Mouse (Mus musculus) ES-CJ7 (cell line): ENCODE measurements around the gene Hecw1.
A peak's percentile ranks its signal among the peaks of the same experiment; 100 is the strongest.

ENCODE experiments used
- DNase-seq: peaks from one replicate; pipeline ENCODE4 v3.0.0; 2011; ENCODE audit warnings: low read depth, low spot score

Hecw1 gene

DNA sequence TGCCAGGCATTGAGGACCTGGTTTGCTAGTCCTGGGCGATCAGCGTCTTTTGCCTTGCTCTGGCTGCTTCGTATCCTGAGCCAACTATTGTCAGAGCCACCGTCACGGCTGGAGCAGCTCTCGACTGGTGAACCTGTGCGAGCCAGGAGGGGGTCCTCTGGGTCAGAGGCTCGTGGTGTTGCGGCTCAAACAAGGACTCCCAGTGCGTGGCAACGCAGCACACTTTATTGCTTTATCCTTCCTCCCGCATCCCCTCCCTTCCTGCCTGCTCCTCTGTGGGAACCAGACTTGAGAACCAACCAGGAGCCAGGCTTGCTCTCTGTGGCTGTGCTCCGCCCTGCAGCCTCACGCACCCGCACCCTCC lies at the start of gene Hecw1:
TSS of gene Hecw1 (minus strand) at position 323 of the 364 bp plus-strand sequence.
- DNase-seq: no peak

DNA sequence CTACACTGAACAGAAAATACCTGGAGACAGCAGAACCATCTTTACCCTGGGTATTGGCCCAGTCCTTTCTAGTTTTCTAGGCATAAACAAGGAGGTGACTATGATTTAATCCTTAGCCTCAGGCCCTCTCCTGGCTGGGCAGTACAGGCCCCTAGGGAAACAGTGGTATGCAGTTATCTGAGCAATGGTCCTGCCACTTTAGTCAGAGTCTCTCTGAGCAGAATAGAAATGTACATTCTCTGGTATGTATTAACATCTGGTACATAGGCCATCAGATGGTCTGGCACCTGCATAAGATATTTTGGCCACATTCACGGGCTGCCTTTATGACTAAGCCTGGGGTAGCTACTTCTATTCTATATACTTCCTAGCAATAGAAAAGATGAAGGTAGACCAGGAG lies 38.3 kb upstream of the Hecw1 start:
- no peak for DNase-seq

DNA sequence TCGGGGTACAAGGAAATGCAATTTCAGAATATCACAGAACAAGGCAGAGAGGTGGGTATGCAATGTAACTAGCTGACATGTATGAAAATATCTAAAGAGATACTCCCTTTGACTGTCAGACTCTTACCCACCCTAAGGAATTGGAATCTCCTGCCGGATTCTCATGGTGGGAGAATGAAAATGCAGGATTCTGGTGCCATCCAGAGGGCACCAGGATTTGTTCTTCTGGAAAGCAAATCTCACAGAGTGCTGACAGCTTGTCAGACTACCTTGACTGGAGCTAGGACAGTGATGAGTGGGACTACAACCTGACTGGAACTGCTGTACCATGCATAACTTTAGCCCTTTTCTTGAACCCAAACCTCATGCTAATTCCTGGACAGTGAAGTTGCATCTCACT lies 29.6 kb upstream of the Hecw1 start:
- no peak for DNase-seq

DNA sequence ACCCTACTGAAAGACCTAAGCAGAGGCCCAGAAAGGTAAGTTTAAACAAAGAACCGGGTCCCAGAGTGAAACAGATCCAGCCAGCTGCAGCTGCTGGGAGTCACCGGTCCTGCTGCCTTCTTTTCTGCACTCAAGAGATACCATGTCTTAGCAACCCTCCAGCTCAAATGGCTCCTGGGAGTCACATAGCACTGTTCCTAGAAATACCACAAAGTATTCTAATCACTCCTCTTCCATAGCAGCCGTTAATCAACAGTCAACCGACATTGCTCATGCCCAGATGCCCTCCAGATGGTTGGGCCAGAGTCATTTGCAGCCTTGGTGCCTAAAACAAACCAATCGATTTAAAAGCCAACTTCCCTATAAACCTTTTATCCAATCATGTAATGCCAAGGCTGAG lies 19.8 kb upstream of the Hecw1 start:
- DNase-seq: no peak

DNA sequence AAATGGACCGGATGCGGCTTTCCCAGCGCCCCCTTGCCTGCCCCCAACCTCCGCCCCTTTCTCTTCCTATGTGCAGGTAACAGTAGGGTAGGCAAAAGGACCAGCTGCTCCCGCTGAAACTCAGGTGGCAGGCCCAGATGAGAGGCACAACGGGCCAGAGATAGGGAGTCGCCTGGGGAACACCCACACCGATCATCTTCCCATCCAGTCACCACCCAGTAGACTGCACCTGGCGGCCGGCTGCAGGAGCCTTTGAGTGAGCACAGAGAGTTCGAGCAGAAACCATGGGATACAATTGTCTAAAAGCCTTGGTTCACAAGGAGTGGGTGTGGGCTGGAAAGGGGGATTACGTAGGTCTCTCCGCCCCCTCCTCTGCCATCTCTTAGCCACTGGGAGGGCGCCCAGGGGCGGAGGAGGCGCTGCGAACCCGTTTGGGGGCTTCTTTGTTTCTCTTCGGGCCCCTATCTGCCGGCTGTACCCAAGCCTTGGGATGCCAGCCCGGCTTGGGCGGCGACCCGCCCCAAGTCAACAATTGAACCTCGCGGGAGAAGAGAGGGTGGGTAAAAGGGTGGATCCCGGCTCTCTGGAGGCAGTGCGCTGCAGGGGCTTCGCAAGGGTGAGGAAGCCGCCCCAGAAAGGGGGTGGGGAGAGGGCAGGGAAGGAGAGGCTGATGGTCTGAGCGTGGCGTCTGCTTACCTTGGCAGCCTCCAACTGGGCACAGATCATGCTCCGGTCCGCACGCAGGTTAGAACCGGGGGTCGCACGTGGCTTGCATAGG lies 711 bp downstream of the Hecw1 start:
- peak; percentile 83 for DNase-seq

DNA sequence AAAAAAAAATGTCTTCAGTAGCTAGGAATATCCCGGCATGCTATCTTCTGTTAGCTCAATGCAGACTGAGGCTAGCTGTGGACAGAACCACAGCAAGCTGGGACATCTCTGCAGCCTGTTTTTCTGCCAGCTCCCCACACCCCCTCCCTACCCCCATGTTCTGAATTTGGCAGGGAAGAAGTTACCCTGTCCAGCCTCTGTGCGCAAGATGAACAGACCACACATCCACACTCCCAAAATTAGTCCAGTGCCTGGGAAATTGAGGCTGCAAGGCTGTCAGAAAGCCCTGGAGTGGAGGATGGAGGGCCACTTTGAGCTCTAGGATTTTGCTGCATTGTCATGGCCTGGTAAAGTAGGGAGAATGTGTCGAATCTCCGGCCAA lies 1.3 kb downstream of the Hecw1 start:
- no peak for DNase-seq

DNA sequence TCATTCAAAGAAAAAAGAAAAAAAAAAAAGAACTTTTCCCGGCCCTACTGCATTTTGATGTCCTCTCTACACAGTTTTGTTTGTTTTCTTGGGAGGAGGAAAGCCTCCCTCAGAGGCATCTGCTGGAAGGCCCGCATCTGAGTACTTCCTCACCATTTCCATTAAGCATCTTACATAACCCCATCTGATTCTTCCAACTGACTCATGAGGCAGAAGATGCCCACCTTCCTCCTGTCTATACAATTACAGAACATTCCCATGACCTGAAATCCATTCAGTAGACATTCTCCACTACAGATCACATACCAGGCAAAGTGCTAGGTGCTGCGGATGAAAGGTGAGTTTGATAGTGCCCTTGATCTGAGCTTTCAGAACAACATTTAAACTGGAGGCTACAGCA lies 3.4 kb downstream of the Hecw1 start:
- no peak for DNase-seq

DNA sequence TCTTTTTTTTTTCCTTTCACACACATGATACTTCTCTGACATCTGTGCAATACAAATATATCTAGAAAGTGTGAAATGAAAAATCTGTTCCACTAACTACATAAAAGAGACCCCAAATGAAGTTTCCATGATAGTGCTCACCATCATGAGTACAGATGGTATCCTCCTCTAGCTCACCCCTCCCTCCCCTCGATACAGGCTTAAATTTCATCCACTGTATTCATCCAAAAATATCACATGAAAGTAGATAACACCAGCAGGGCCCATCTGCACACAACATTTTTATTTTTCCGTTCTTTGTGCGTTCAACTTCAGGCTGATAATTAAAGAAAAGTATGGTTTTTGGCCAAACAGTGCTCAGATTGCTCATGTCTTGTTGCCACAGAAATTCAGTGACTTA lies 5.5 kb downstream of the Hecw1 start:
- DNase-seq: no peak

DNA sequence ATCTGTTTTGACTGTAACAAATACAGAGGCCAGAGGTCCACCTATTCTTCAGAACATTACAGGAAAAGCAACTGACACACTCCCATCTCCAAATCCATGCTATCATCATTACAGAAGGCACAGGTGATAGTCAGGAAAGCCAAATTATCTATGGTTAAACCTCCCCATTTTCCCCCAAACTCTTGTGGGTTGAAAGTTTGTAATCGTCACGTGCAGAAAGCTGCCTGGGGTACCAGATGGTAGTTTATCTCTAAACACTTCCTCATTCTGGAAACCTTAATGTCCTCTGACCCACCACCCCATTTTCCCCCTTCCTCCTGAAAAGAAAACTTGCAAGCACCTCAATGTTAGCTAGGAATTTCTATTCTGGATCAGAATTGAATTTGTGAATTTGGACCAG lies 7.9 kb downstream of the Hecw1 start:
- DNase-seq: no peak

DNA sequence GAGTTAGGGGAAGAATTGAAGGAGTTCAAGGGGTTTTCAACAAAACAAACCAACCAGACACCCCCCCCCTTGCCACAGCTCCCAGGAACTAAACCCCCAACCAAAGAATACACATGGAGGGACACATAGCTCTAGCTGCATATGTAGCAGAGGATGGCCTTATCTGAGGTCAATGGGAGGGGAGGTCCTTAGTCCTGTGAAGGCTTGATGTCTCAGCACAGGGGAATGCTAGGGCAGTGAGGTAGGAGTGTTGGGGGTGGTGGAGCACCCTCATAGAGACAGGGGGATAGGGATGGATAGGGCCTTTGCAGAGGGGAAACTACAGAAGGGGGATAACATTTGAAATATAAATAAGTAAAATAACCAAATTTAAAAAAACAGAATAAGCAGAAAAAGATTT lies 9.1 kb downstream of the Hecw1 start:
- no peak for DNase-seq

DNA sequence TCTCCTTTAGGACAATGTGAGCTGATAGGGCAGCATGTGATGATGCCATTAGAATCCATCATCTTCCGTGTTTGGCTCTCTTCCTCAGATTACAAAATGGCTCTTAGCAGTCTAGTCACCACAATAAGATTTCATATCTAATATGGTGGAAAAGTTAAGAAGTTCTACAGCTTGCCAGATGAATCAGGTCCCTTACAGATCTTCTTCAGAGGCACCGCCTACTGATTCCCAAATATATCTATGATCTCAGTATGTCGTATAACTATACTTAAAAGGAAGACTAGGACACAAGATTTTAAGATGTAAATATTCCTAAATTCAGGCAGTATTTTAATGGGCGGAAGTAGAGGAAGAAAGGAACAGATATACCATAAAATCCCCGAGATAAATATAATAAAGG lies 16.3 kb downstream of the Hecw1 start:
- DNase-seq: no peak

DNA sequence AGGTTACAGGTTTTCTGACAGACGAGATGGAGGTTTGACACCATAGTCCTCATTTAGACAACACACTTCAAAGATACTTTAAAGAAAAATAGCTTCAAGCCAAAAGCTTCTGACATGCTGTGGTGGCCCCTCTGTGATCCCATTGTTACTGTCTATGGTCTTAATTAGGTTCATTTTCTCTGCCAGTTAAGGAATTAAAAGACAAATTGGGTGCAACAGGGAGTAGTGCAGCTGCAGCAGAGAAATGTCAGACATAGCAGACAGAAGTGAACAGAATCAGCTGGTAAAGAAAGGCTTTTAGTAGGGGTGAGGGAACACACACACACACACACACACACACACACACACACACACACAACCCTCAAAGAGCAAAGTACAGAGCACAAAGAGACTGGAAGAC lies 22.8 kb downstream of the Hecw1 start:
- no peak for DNase-seq

DNA sequence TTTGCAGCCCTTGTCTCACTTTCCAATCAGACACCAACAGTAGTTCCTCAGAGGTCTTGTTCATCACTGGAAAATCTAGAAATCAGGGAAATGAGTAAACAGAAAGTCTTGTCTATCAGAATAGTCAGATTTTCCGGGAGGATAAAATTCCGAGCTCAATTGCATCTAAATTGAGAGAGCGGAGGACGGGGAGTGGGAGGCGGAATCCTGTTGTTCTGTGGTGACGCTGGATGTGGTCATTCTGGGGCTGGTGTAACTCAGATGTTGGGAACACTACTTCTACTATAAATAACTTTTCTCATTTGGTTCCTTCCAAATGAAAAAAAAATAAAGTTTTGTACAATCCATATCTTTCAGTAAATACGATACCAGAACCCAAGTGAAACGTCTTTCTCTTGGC lies 24.2 kb downstream of the Hecw1 start:
- no peak for DNase-seq

DNA sequence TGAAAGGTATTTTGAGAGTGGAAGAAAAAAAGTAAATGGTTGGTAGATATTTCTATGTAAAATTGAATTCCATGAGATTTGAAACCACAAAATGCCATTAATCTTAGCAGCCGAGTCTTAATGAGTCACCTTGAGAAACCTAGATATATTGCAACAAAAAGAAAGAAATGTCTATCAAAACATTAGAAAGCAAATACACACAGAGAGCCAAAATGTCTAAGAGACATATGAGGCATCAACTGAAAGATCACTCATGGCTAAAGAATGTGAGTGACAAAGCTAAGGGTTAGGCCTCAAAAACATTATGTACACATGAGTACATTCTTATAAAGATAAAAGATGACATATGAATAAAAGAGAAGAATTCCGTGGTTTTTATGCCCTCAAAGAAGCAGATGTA lies 26.1 kb downstream of the Hecw1 start:
- DNase-seq: no peak

DNA sequence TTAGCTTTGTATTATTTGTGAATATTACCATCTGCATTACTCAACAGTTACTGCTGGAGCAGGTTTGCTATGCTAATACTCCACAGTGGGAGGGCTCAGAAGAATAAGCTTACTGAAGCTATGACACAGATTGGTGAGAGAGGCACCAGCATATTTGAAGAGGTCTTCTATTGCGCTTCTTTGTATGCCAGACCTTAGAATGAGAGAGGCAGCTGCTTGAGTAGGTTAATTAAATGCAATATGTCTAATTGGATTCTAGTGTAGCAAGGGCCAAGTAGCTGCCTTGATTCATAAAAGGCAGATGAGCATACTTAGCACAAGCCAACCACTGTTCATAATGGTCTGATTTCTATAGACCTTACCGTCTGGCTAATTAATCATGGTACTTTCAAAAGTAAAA lies 35.2 kb downstream of the Hecw1 start:
- no peak for DNase-seq

DNA sequence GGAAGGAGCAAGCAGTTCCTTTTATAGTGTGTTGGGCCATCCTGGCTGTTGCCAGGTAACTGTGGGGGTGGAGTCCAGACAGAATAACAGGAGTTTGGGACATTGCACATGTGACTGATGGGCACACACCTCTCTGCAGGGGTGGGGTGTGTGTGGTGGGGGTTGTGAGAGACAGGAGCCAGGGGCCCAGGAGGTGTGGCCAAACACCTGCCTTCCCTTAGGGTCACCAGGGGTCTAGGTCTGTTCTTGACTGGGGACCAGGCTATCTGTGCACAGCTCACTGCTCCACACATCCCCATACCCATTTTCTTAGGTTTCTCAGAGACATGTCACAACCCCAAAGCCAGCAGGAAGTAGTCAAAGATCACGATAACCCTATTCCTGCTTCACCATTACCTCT lies 51.9 kb downstream of the Hecw1 start:
- no peak for DNase-seq

DNA sequence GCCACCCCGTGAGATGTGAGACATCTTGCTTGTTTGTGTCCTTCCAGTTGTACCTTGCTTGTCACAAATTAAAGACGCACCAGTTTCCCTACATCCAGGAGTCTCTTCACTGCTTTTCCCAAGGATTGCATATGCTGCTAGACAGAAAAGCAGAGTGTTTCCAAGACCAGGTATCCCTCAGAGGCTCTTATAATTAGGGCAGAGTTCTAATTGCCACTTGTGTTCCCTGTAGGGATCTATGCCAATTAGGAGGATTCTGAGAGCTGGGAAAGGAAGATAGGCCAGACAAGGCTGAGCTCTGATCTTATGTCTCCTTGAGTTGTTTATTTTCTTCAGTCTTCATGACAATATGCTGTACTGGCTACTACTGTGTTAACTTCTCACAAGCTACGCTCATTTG lies 55.5 kb downstream of the Hecw1 start:
- DNase-seq: no peak

DNA sequence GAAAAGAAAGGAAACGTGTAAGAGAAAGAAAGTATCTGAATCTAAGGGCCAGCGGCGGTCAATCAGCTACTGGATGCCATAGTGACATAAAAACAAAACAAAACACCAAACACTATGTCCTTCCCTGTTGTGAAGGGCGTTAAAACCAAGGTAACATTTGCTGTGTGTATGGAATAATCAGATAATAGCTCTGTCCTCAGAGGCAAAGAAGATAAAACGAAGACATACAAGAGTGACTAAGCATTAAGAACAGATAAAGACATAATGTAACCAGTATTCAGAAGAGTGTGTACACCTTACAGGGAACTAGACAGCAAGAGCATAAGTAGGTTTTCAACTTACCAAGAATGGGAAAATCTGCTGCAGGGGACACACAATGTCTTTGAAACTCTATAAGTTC lies 62.0 kb downstream of the Hecw1 start:
- no peak for DNase-seq

DNA sequence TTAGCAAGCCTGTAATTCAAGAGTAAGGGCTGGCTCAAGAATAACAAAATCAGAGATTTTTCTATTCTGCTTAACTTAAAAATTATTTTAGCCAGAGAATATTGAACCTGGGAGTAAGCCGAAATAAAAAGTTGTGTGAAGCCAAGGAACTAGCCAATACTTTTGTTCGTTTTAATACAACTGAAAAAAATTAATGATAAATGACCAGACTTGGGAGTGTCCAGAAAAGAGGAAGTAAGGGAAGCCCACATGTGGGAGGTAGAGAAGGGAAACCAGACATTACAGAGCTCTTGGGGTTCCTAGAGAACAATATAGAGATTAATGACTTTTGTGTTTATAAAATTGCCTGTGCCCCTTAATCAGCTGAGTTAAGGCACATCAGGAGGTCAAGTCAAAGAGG lies 66.0 kb downstream of the Hecw1 start:
- no peak for DNase-seq

DNA sequence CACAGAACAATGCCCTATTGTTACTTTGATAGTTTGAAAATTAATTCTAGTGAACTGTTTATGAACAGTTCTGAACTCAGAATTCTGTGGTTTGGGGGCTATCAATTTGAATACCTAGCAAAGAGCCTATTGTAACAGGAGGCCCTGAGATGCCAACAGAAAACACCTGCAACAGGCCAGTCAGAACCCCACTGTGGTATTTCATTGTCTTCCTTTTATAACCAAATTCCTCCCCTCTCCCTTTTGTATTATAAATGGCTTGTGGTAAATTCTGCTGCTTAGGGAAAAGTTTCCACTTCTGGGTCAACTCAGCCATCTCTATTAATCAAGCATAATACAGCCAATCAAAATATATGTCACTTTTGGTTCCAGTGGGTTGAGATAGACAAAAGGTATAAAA lies 83.5 kb downstream of the Hecw1 start:
- peak; percentile 45 for DNase-seq

DNA sequence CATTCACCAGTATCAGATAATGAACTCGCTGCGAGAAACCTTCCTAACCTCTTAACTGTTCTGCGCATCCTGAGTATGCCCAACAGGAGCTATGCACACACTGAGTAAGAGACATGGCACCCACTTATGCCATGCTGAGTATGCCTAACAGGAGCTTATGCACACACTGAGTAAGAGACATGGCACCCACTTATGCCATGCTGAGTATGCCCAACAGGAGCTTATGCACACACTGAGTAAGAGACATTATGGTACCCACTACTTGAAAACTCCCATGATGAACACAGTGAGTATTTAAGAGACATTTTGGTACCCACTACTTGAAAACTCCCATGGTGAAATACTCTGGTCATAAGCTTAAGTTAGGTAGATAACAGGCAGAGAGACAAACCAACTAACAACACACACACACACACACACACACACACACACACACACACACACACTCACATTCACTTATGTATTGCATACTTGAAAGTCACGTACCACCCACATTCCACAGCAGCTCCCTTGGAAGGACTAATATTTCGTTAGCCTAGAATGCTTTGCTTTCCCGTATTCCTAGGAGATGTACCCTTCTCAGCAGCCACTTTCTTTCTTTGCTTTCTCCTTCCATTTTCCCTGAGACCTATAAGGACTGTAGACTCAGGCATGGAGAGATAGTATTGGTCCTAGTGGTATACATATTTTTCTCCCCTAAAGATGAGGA lies 94.0 kb downstream of the Hecw1 start:
- DNase-seq: no peak

DNA sequence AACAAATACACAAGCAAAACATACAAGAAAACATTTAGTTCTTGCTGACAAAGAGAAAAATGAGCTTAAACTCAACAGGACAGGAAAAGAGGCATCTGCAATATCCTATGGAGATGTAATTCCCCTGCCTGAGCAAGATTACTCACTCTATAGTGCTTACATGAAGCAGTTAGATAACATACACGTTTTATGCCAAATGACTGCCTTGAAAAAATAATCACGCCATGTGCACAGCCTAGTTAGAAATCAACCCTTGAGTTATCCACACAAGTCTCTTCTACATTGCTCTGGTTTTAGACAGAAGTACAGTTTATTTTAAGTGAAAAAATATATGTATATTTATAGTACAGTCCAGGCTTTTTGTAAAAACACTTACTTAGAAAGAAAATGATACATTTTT lies 98.2 kb downstream of the Hecw1 start:
- no peak for DNase-seq

DNA sequence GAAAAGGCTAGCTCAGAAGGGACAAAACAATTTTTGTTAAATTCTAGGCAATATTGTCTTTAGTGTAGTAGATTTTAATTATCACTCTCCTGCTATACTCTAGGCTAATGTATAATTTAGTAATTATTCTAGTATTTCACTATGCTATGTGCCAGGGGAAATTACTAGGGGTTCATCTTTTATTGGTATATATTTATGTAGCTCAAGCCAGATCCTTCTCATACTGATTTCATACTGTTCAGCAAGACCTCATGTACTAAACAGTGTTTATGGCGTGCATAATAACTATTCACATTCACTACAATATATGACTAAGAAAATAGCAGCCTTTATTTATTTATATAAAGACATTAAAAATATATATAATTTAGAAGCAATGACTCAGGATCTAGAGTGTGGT lies 109.6 kb downstream of the Hecw1 start:
- no peak for DNase-seq

DNA sequence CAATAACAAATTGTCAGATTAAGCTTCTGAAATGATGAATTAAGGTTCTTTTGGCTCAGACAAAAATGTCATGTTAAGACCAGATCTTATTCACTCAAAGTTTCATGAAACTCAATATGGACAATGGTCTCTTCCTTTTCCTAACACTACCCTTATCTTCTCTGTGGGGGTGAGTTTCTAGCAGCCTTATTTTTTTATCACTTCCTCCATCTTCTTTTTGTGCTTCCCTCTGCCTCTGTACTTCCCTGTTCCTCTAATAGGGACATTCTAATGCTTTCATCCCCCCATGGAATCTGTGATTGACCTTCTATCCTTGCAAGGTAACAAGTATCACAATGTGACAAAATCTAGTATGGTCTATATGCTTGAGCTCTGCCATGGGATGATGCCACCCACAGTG lies 148.6 kb downstream of the Hecw1 start:
- DNase-seq: no peak
